Mouse (Mus musculus) left cerebral cortex, adult 6 months (tissue): ENCODE data around the gene Vmn1r236. TPM values are rescaled to one million over a fixed set of nuclear protein-coding genes. Genes with fewer than 3 reads are reported as not detected.

Experiments used
- long read RNA-seq, 2 experiments: library from polyadenylated mRNA; unstranded; transcript quantifications; one replicate each; pipeline ENCODE4 v2.0.0; 2019 to 2020
- polyA plus RNA-seq: library from polyadenylated mRNA; unstranded; fragments of <200 nt; fragmentation: Nextera tagmentation; gene quantifications from 2 replicates; pipeline ENCODE4 v1.2.3, GENCODE M21; 2021

The Vmn1r236 gene
- polyA plus RNA-seq, result not detected in 2 replicates
- long read RNA-seq, experiment 1, result 0 reads
- long read RNA-seq, experiment 2, result 0 reads

GRCm38 (mm10) chr17:21282642-21283041, at the start of gene Vmn1r236:
Gene Vmn1r236, plus strand, starts transcription at chr17:21282942.

GRCm38 (mm10) chr17:21256111-21256510, 26.6 kb upstream of the Vmn1r236 start, which contains the start of gene Vmn1r235:
Gene Vmn1r235, plus strand, starts transcription at chr17:21256411.

GRCm38 (mm10) chr17:21311565-21311964, 28.8 kb downstream of the Vmn1r236 start, which contains the start of gene Vmn1r237:
Gene Vmn1r237, plus strand, starts transcription at chr17:21311865.

Other genes starting within 250 kb of the Vmn1r236 start
- gene Vmn1r234, start 56.9 kb upstream of the Vmn1r236 start, polyA plus RNA-seq, result not detected in 2 replicates
- gene Vmn1r235, start 26.5 kb upstream of the Vmn1r236 start, polyA plus RNA-seq, result not detected in 2 replicates
- gene Vmn1r237, start 28.9 kb downstream of the Vmn1r236 start, polyA plus RNA-seq, result not detected in 2 replicates
- 0.80 and 1.1 TPM in 2 replicates for gene Zfp677, start 100.8 kb downstream of the Vmn1r236 start, polyA plus RNA-seq
- gene Zfp54, start 140.3 kb downstream of the Vmn1r236 start, polyA plus RNA-seq, result 1.3 and 1.7 TPM in 2 replicates
- 3.5 and 3.7 TPM in 2 replicates for gene Zfp51, start 167.4 kb downstream of the Vmn1r236 start, polyA plus RNA-seq
- 1.9 and 3.5 TPM in 2 replicates for gene Zfp53, start 206.1 kb downstream of the Vmn1r236 start, polyA plus RNA-seq